In the genomic region with DNA sequence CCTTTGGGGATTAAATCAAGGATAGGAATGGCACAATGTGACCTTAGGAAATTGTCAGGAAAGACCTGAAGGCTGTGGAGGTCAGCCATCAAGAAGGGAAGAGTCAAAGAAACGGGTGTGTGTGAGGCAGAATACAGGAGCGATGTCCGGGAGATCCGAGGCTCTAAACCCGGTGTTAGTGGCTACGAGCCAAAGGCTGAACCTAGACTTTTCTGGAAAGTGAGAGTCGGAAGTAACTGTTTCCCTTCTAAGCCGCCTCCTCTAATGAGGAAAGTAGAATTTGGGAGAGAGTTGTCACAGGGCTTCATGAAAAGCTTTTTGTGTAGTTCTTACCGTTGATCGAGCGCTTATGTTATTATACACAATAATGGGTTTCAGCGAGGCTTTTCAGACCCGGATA, we compare ENCODE assay signal across 23 mouse cellular contexts. TPM values are rescaled to one million over a fixed set of nuclear protein-coding genes. Genes with fewer than 3 reads are reported as not detected.
DNase-seq lines count a peak whose midpoint lies in the region; ATAC-seq and TF ChIP-seq lines count a peak whose summit lies in the region.
"Had no signal": no experiment of that assay in that cellular context is flagged by ENCODE, and none has a peak within 500 bp of the region (broad histone marks: within the 10 kb centered on the region; RNA-seq: fewer than 3 reads in every experiment).

No protein-coding gene starts in this region.

- no peak for TF ChIP-seq CTCF in kidney, adult 2 months (conservative IDR thresholded peaks at IDR 0.05; ENCODE audit: insufficient read depth, insufficient read length, low read depth, low read length)

- H3K4me3 ChIP-seq in forebrain, embryonic 13.5 days: no peak overlapping the region
- no peak overlapping the region for H3K4me3 ChIP-seq in forebrain, embryonic 11.5 days (ENCODE audit: low read depth, low read length)
- H3K4me3 ChIP-seq in kidney, adult 2 months (ENCODE audit: insufficient read depth, low read depth, low read length): peak overlapping the region; percentile 41
- H3K4me3 ChIP-seq in midbrain, embryonic 13.5 days (replicated peaks): no peak overlapping the region
- H3K4me3 ChIP-seq in midbrain, embryonic 10.5 days: no peak overlapping the region
- H3K4me3 ChIP-seq: embryonic facial prominence, embryonic 12.5 days; left cerebral cortex, adult 2 months; limb, embryonic 15.5 days had no signal

- 17% methylated on average over 13 of the region's 13 CpGs for WGBS in forebrain, embryonic 13.5 days
- WGBS in forebrain, embryonic 11.5 days: 37% methylated on average over 13 of the region's 13 CpGs
- 51% methylated on average over 13 of the region's 13 CpGs for WGBS in kidney, adult 2 months
- WGBS in midbrain, embryonic 13.5 days: 56% methylated on average over 13 of the region's 13 CpGs
- WGBS in midbrain, embryonic 10.5 days: 78% methylated on average over 13 of the region's 13 CpGs

- no peak for TF ChIP-seq POLR2A in kidney, adult 2 months (IDR thresholded peaks at IDR 0.05; ENCODE audit: low read depth, low read length)

- no peak overlapping the region for H3K9ac ChIP-seq in forebrain, embryonic 13.5 days
- H3K9ac ChIP-seq in forebrain, embryonic 11.5 days (ENCODE audit: low read length): no peak overlapping the region
- H3K9ac ChIP-seq in midbrain, embryonic 13.5 days (replicated peaks): 0 out of 2 replicates have a peak overlapping the region, but pooled peaks have one; percentile 14
- H3K9ac ChIP-seq: embryonic facial prominence, embryonic 12.5 days; limb, embryonic 15.5 days had no signal

- ATAC-seq in forebrain, embryonic 13.5 days: no peak
- ATAC-seq in forebrain, embryonic 11.5 days (replicated peaks; ENCODE audit: low FRiP score): no peak
- ATAC-seq in midbrain, embryonic 13.5 days: no peak
- ATAC-seq: CD4-positive, CD25-positive, alpha-beta regulatory T cell, adult 4 months had no signal

- H3K4me2 ChIP-seq in forebrain, embryonic 13.5 days: peak overlapping the region; percentile 22; the same call in 1 of the 2 replicates
- no peak overlapping the region for H3K4me2 ChIP-seq in forebrain, embryonic 11.5 days (ENCODE audit: low read depth, low read length, severe bottlenecking)
- no peak overlapping the region for H3K4me2 ChIP-seq in midbrain, embryonic 13.5 days (replicated peaks)
- H3K4me2 ChIP-seq: embryonic facial prominence, embryonic 12.5 days; limb, embryonic 15.5 days; midbrain, embryonic 11.5 days had no signal

- H3K27ac ChIP-seq in forebrain, embryonic 13.5 days: no peak overlapping the region
- no peak overlapping the region for H3K27ac ChIP-seq in forebrain, embryonic 11.5 days (ENCODE audit: low read depth, low read length)
- peak overlapping the region; percentile 98 for H3K27ac ChIP-seq in kidney, adult 2 months (ENCODE audit: insufficient read depth, low read depth, low read length)
- no peak overlapping the region for H3K27ac ChIP-seq in midbrain, embryonic 13.5 days
- H3K27ac ChIP-seq in midbrain, embryonic 10.5 days (replicated peaks): no peak overlapping the region
- H3K27ac ChIP-seq: embryonic facial prominence, embryonic 12.5 days; left cerebral cortex, adult 2 months; limb, embryonic 15.5 days had no signal

- no peaks in the 10 kb centered on the region for H3K27me3 ChIP-seq in forebrain, embryonic 13.5 days
- H3K27me3 ChIP-seq in forebrain, embryonic 11.5 days (ENCODE audit: control insufficient read depth, insufficient read depth, low read length): no peaks in the 10 kb centered on the region
- H3K27me3 ChIP-seq in kidney, adult 2 months (replicated peaks; ENCODE audit: control insufficient read depth, insufficient read depth, low read length): no peaks in the 10 kb centered on the region
- H3K27me3 ChIP-seq in midbrain, embryonic 13.5 days: no peaks in the 10 kb centered on the region
- H3K27me3 ChIP-seq in midbrain, embryonic 10.5 days (ENCODE audit: low read depth, poor library complexity, severe bottlenecking): no peaks in the 10 kb centered on the region
- H3K27me3 ChIP-seq: embryonic facial prominence, embryonic 12.5 days; limb, embryonic 15.5 days had no signal

- no peaks in the 10 kb centered on the region for H3K9me3 ChIP-seq in forebrain, embryonic 13.5 days (replicated peaks)
- no peaks in the 10 kb centered on the region for H3K9me3 ChIP-seq in forebrain, embryonic 11.5 days (ENCODE audit: control insufficient read depth, low read length)
- H3K9me3 ChIP-seq in midbrain, embryonic 13.5 days: no peaks in the 10 kb centered on the region
- H3K9me3 ChIP-seq in midbrain, embryonic 10.5 days (replicated peaks): no peaks in the 10 kb centered on the region
- H3K9me3 ChIP-seq: embryonic facial prominence, embryonic 12.5 days; limb, embryonic 15.5 days had no signal

- no peaks in the 10 kb centered on the region for H3K36me3 ChIP-seq in forebrain, embryonic 13.5 days (ENCODE audit: poor library complexity, severe bottlenecking)
- no peaks in the 10 kb centered on the region for H3K36me3 ChIP-seq in forebrain, embryonic 11.5 days (ENCODE audit: control insufficient read depth, insufficient read depth, low read length)
- H3K36me3 ChIP-seq in kidney, adult 2 months (ENCODE audit: control insufficient read depth, insufficient read depth, low read length): no peaks in the 10 kb centered on the region
- H3K36me3 ChIP-seq in midbrain, embryonic 13.5 days: no peaks in the 10 kb centered on the region
- H3K36me3 ChIP-seq in midbrain, embryonic 10.5 days: no peaks in the 10 kb centered on the region
- H3K36me3 ChIP-seq: embryonic facial prominence, embryonic 12.5 days; limb, embryonic 15.5 days had no signal

- DNase-seq in forebrain, embryonic 11.5 days (ENCODE audit: low spot score): no peak
- DNase-seq in kidney, adult 2 months: peak; percentile 51
- DNase-seq in kidney, adult 11 months: no peak
- no peak for DNase-seq in midbrain, embryonic 10.5 days (ENCODE audit: low spot score)
- no peak for DNase-seq in thymus, postnatal 14 days
- DNase-seq: cerebellum, adult 11 months; gastrocnemius, postnatal 36 days; layer of hippocampus, adult 9-11 months; left cerebral cortex, postnatal 4 days; lung, postnatal 10 days; right cerebral cortex, postnatal 14 days; spleen, adult 18-20 months had no signal

- peaks cover 10% of the 10 kb centered on the region for H3K4me1 ChIP-seq in forebrain, embryonic 13.5 days
- H3K4me1 ChIP-seq in forebrain, embryonic 11.5 days (replicated peaks; ENCODE audit: control insufficient read depth, insufficient read depth, low read length): no peaks in the 10 kb centered on the region; the same call in 1 of the 2 replicates
- H3K4me1 ChIP-seq in kidney, adult 2 months (ENCODE audit: control insufficient read depth, insufficient read depth, low read length): peaks cover 41% of the 10 kb centered on the region
- H3K4me1 ChIP-seq in midbrain, embryonic 13.5 days (replicated peaks): no peaks in the 10 kb centered on the region
- peaks cover 5% of the 10 kb centered on the region; the same call in 1 of the 2 replicates for H3K4me1 ChIP-seq in midbrain, embryonic 10.5 days
- H3K4me1 ChIP-seq: embryonic facial prominence, embryonic 12.5 days; limb, embryonic 15.5 days had no signal

RNA-seq across cellular contexts. Expression of a gene that starts 3.2 kb away (rescaled TPM):
- polyA plus RNA-seq in forebrain, embryonic 13.5 days (2015; fragmentation: Nextera tagmentation; extraction: Ambion mirVana): 0.21 TPM in 1 of 2 replicates, not detected in the other
- not detected in 2 replicates for polyA plus RNA-seq in forebrain, embryonic 11.5 days (2014; fragmentation: Nextera tagmentation; extraction: Ambion mirVana)
- 1.4 and 2.2 TPM in 2 replicates for polyA plus RNA-seq in kidney, adult 2 months (2012; rRNA removed)
- 0.12 and 0.15 TPM in 2 replicates for polyA plus RNA-seq in midbrain, embryonic 13.5 days (2015; fragmentation: Nextera tagmentation; extraction: Ambion mirVana)
- 0.06 TPM in 1 of 2 replicates, not detected in the other for polyA plus RNA-seq in midbrain, embryonic 10.5 days (2016; fragmentation: Nextera tagmentation; extraction: Ambion mirVana)
- polyA plus RNA-seq: CD4-positive, CD25-positive, alpha-beta regulatory T cell, adult 4 months; embryonic facial prominence, embryonic 12.5 days; heart, embryonic 16.5 days; intestine, postnatal 0 days; limb, embryonic 15.5 days; midbrain, embryonic 11.5 days; thymus, postnatal 0 days had no signal

RNA-seq across cellular contexts. Expression of a gene that starts 7.2 kb away (rescaled TPM):
- not detected in 2 replicates for polyA plus RNA-seq in forebrain, embryonic 13.5 days (2015; fragmentation: Nextera tagmentation; extraction: Ambion mirVana)
- polyA plus RNA-seq in forebrain, embryonic 11.5 days (2014; fragmentation: Nextera tagmentation; extraction: Ambion mirVana): not detected in 2 replicates
- 78.2 and 91.7 TPM in 2 replicates for polyA plus RNA-seq in kidney, adult 2 months (2012; rRNA removed)
- polyA plus RNA-seq in midbrain, embryonic 13.5 days (2015; fragmentation: Nextera tagmentation; extraction: Ambion mirVana): not detected in 2 replicates
- not detected in 2 replicates for polyA plus RNA-seq in midbrain, embryonic 10.5 days (2016; fragmentation: Nextera tagmentation; extraction: Ambion mirVana)
- polyA plus RNA-seq: CD4-positive, CD25-positive, alpha-beta regulatory T cell, adult 4 months; embryonic facial prominence, embryonic 12.5 days; heart, embryonic 16.5 days; intestine, postnatal 0 days; limb, embryonic 15.5 days; midbrain, embryonic 11.5 days; neural tube, embryonic 11.5 days; thymus, postnatal 0 days had no signal

RNA-seq across cellular contexts. Expression of a gene that starts 27.7 kb away (rescaled TPM):
- polyA plus RNA-seq in forebrain, embryonic 13.5 days (2015; fragmentation: Nextera tagmentation; extraction: Ambion mirVana): not detected in 2 replicates
- polyA plus RNA-seq in forebrain, embryonic 11.5 days (2014; fragmentation: Nextera tagmentation; extraction: Ambion mirVana): not detected in 2 replicates
- polyA plus RNA-seq in kidney, adult 2 months (2012; rRNA removed): 980 and 1,120 TPM in 2 replicates
- not detected in 2 replicates for polyA plus RNA-seq in midbrain, embryonic 13.5 days (2015; fragmentation: Nextera tagmentation; extraction: Ambion mirVana)
- polyA plus RNA-seq in midbrain, embryonic 10.5 days (2016; fragmentation: Nextera tagmentation; extraction: Ambion mirVana): not detected in 2 replicates
- polyA plus RNA-seq: embryonic facial prominence, embryonic 12.5 days; heart, embryonic 16.5 days; intestine, postnatal 0 days; limb, embryonic 15.5 days; midbrain, embryonic 11.5 days; neural tube, embryonic 11.5 days; thymus, postnatal 0 days had no signal

RNA-seq across cellular contexts. Expression of a gene that starts 47.4 kb away (rescaled TPM):
- polyA plus RNA-seq in forebrain, embryonic 13.5 days (2015; fragmentation: Nextera tagmentation; extraction: Ambion mirVana): not detected in 2 replicates
- not detected in 2 replicates for polyA plus RNA-seq in forebrain, embryonic 11.5 days (2014; fragmentation: Nextera tagmentation; extraction: Ambion mirVana)
- 2,888 and 4,030 TPM in 2 replicates for polyA plus RNA-seq in kidney, adult 2 months (2012; rRNA removed)
- polyA plus RNA-seq in midbrain, embryonic 13.5 days (2015; fragmentation: Nextera tagmentation; extraction: Ambion mirVana): not detected in 2 replicates
- not detected in 2 replicates for polyA plus RNA-seq in midbrain, embryonic 10.5 days (2016; fragmentation: Nextera tagmentation; extraction: Ambion mirVana)
- polyA plus RNA-seq: CD4-positive, CD25-positive, alpha-beta regulatory T cell, adult 4 months; embryonic facial prominence, embryonic 12.5 days; heart, embryonic 16.5 days; intestine, postnatal 0 days; limb, embryonic 15.5 days; midbrain, embryonic 11.5 days; neural tube, embryonic 11.5 days had no signal

Comparison
In these comparisons a context has a peak if more than half of its experiments do, and no peak if none do; other contexts are left out.
1. RNA of a gene that starts 7.2 kb away (polyA plus RNA-seq): 78.2 to 91.7 TPM in kidney, adult 2 months; not detected in forebrain, embryonic 13.5 days, not detected in forebrain, embryonic 11.5 days, not detected in midbrain, embryonic 13.5 days and not detected in midbrain, embryonic 10.5 days; every median in the first group is over 10 times any median in the second.
2. RNA of a gene that starts 27.7 kb away (polyA plus RNA-seq): 980 to 1,120 TPM in kidney, adult 2 months; not detected in forebrain, embryonic 13.5 days, not detected in forebrain, embryonic 11.5 days, not detected in midbrain, embryonic 13.5 days and not detected in midbrain, embryonic 10.5 days; every median in the first group is over 100 times any median in the second.